ENCODE assay signal across 8 mouse cellular contexts in genomic region chr10:69781491-69781890, GRCm38 (mm10).
A peak's percentile ranks its signal among the peaks of the same experiment; 100 is the strongest.
DNase-seq lines count a peak whose midpoint lies in the region; ATAC-seq lines count a peak whose summit lies in the region.

No protein-coding gene starts in this region.

- no peak for ATAC-seq in hindbrain, embryonic 16.5 days
- ATAC-seq in forebrain, embryonic 11.5 days (replicated peaks; ENCODE audit: low FRiP score): 0 out of 2 replicates have a peak, but pooled peaks have one; percentile 53

- H3K27ac ChIP-seq in hindbrain, embryonic 10.5 days: no peak overlapping the region
- H3K27ac ChIP-seq in hindbrain, embryonic 16.5 days (ENCODE audit: low read depth, low read length): no peak overlapping the region
- H3K27ac ChIP-seq in forebrain, embryonic 11.5 days (ENCODE audit: low read depth, low read length): no peak overlapping the region

- H3K9me3 ChIP-seq in hindbrain, embryonic 10.5 days: peaks cover 3% of the 10 kb centered on the region; the same call in 1 of the 2 replicates
- H3K9me3 ChIP-seq in hindbrain, embryonic 16.5 days (ENCODE audit: control insufficient read depth, low read length): no peaks in the 10 kb centered on the region
- H3K9me3 ChIP-seq in forebrain, embryonic 11.5 days (ENCODE audit: control insufficient read depth, low read length): no peaks in the 10 kb centered on the region

- no peak overlapping the region for H3K9ac ChIP-seq in hindbrain, embryonic 16.5 days (ENCODE audit: low read depth, low read length)
- H3K9ac ChIP-seq in forebrain, embryonic 11.5 days (ENCODE audit: low read length): no peak overlapping the region

- no peak overlapping the region for H3K4me3 ChIP-seq in hindbrain, embryonic 10.5 days
- no peak overlapping the region for H3K4me3 ChIP-seq in hindbrain, embryonic 16.5 days (ENCODE audit: low read length)
- H3K4me3 ChIP-seq in forebrain, embryonic 11.5 days (ENCODE audit: low read depth, low read length): no peak overlapping the region

- peak; percentile 55 for DNase-seq in hindbrain, embryonic 10.5 days (ENCODE audit: low spot score)
- DNase-seq in brain, adult 2 months (ENCODE audit: low read depth, low spot score): peak; percentile 90
- DNase-seq in forebrain, embryonic 11.5 days (ENCODE audit: low spot score): peak; percentile 70
- peak; percentile 78 to 79 for DNase-seq in heart, postnatal 10 days
- peak; percentile 61 for DNase-seq in layer of hippocampus, adult 9-11 months
- DNase-seq in lung, postnatal 4 days: peak; percentile 53 to 57
- DNase-seq in thymus, postnatal 4 days: peak; percentile 49

- intact Hi-C loops in heart, postnatal 10 days (cut with DNase I): loop anchor here (1.0 kb wide), 1 partner anchor 64 kb away; no protein-coding TSS in a partner anchor

- whole genome bisulfite sequencing in hindbrain, embryonic 10.5 days: 27% methylated on average over 8 of the region's 8 CpGs
- 22% methylated on average over 8 of the region's 8 CpGs for WGBS in hindbrain, embryonic 16.5 days
- 28% methylated on average over 8 of the region's 8 CpGs for WGBS in forebrain, embryonic 11.5 days

- H3K27me3 ChIP-seq in hindbrain, embryonic 10.5 days (ENCODE audit: insufficient read depth, poor library complexity, severe bottlenecking): no peaks in the 10 kb centered on the region
- no peaks in the 10 kb centered on the region for H3K27me3 ChIP-seq in hindbrain, embryonic 16.5 days (replicated peaks; ENCODE audit: control insufficient read depth, insufficient read depth, low read length)
- no peaks in the 10 kb centered on the region for H3K27me3 ChIP-seq in forebrain, embryonic 11.5 days (ENCODE audit: control insufficient read depth, insufficient read depth, low read length)

- H3K4me1 ChIP-seq in hindbrain, embryonic 10.5 days (replicated peaks): peaks cover 19% of the 10 kb centered on the region
- H3K4me1 ChIP-seq in hindbrain, embryonic 16.5 days (ENCODE audit: control insufficient read depth, insufficient read depth, low read depth, low read length): peaks cover 6% of the 10 kb centered on the region
- H3K4me1 ChIP-seq in forebrain, embryonic 11.5 days (replicated peaks; ENCODE audit: control insufficient read depth, insufficient read depth, low read length): no peaks in the 10 kb centered on the region; the same call in 1 of the 2 replicates

- H3K36me3 ChIP-seq in hindbrain, embryonic 10.5 days: no peaks in the 10 kb centered on the region
- H3K36me3 ChIP-seq in hindbrain, embryonic 16.5 days (ENCODE audit: control insufficient read depth, insufficient read depth, low read length): no peaks in the 10 kb centered on the region
- no peaks in the 10 kb centered on the region for H3K36me3 ChIP-seq in forebrain, embryonic 11.5 days (ENCODE audit: control insufficient read depth, insufficient read depth, low read length)

- H3K4me2 ChIP-seq in hindbrain, embryonic 16.5 days (ENCODE audit: low read length): no peak overlapping the region
- no peak overlapping the region for H3K4me2 ChIP-seq in forebrain, embryonic 11.5 days (ENCODE audit: low read depth, low read length, severe bottlenecking)
